Mouse (Mus musculus) subcutaneous adipose tissue, adult 2 months (tissue): ENCODE measurements around the gene Pm20d2. TPM values are rescaled to one million over a fixed set of nuclear protein-coding genes. Genes with fewer than 3 reads are reported as not detected.

Experiments used
- polyA plus RNA-seq: library from polyadenylated mRNA; depleted of rRNA; stranded (reverse); fragments of >200 nt; gene quantifications from 2 replicates; pipeline ENCODE4 v1.2.3, GENCODE M21; 2012; ENCODE audit warnings: low replicate concordance; rRNA removed

Pm20d2 gene
- polyA plus RNA-seq: 4.4 and 4.9 TPM in 2 replicates

GRCm38 (mm10) chr4:33189735-33190036 lies at the start of gene Pm20d2:
Gene Pm20d2, minus strand, starts transcription at chr4:33189737.

GRCm38 (mm10) chr4:33208881-33209841 lies 19.6 kb upstream of the Pm20d2 start, which contains the start of gene Srsf12:
Gene Srsf12, plus strand, starts transcription at chr4:33208991.

GRCm38 (mm10) chr4:33132221-33132620 lies 57.3 kb downstream of the Pm20d2 start, which contains the start of gene Gabrr1:
Gene Gabrr1, plus strand, starts transcription at chr4:33132521.

Other genes starting within 250 kb of the Pm20d2 start
- 0.44 and 3.5 TPM in 2 replicates for gene Ankrd6, start 238.9 kb downstream of the Pm20d2 start, polyA plus RNA-seq
- gene Rragd, start 206.7 kb downstream of the Pm20d2 start, polyA plus RNA-seq: 0.06 and 2.8 TPM in 2 replicates
- gene Ube2j1, start 158.3 kb downstream of the Pm20d2 start, polyA plus RNA-seq: 29.0 and 29.1 TPM in 2 replicates
- 0.62 and 3.8 TPM in 2 replicates for gene Gabrr2, start 126.7 kb downstream of the Pm20d2 start, polyA plus RNA-seq
- gene Gabrr1, start 57.2 kb downstream of the Pm20d2 start, polyA plus RNA-seq: not detected in 2 replicates
- 0.11 and 3.4 TPM in 2 replicates for gene Srsf12, start 19.3 kb upstream of the Pm20d2 start, polyA plus RNA-seq
- 46.8 and 72.8 TPM in 2 replicates for gene Pnrc1, start 100.4 kb upstream of the Pm20d2 start, polyA plus RNA-seq
- 2.5 and 3.1 TPM in 2 replicates for gene Rngtt, start 120.6 kb upstream of the Pm20d2 start, polyA plus RNA-seq